Mouse (Mus musculus) heart, embryonic 10.5 days (tissue): ENCODE results near the gene Ccdc92b. TPM values are rescaled to one million over a fixed set of nuclear protein-coding genes. Genes with fewer than 3 reads are reported as not detected.
A peak's percentile ranks its signal among the peaks of the same experiment; 100 is the strongest.

ENCODE experiments used
- DNase-seq: peaks from one replicate; pipeline ENCODE4 v3.0.0-alpha.2; 2017; ENCODE audit warnings: low spot score
- H3K27ac ChIP-seq: fragments of 300-500 bp; sonication (generic); 2 replicates; pipeline ENCODE4 v1.5.1; 2016; ENCODE audit warnings: mild to moderate bottlenecking
- H3K27me3 ChIP-seq: fragments of 300-500 bp; sonication (generic); 2 replicates; pipeline ENCODE4 v1.6.1; 2016; ENCODE audit warnings: mild to moderate bottlenecking; ENCODE audit not compliant: poor library complexity, insufficient read depth, severe bottlenecking
- H3K36me3 ChIP-seq: fragments of 300-500 bp; sonication (generic); 2 replicates; pipeline ENCODE4 v1.6.1; 2016; ENCODE audit warnings: mild to moderate bottlenecking, moderate library complexity
- H3K4me1 ChIP-seq: fragments of 300-500 bp; sonication (generic); 2 replicates; pipeline ENCODE4 v1.6.1; 2016; ENCODE audit warnings: mild to moderate bottlenecking
- H3K4me3 ChIP-seq: fragments of 300-500 bp; sonication (generic); 2 replicates; pipeline ENCODE4 v1.5.1; 2016; ENCODE audit warnings: mild to moderate bottlenecking, moderate library complexity
- H3K9me3 ChIP-seq: fragments of 300-500 bp; sonication (generic); 2 replicates; pipeline ENCODE4 v1.6.1; 2016; ENCODE audit warnings: mild to moderate bottlenecking, moderate library complexity
- WGBS: fragments of 180-500 bp; shearing (Covaris S2); methylation state at CpG from one replicate; pipeline ENCODE4 v1.1.7; 2016; 5-methylcytosine and 5-hydroxymethylcytosine counted together
- polyA plus RNA-seq: library from polyadenylated mRNA; unstranded; fragments of >200 nt; fragmentation: Nextera tagmentation; extraction: Ambion mirVana; gene quantifications from 2 replicates; pipeline ENCODE4 v1.2.1, GENCODE M21; 2016

Gene Ccdc92b
- polyA plus RNA-seq, 1 experiment from 2014 or later = 1.7 TPM

- WGBS = 92% methylated on average over 17 of the region's 17 CpGs
- peak; percentile 68 for DNase-seq
Observed at GRCm38 (mm10) chr11:74665631-74666283, 46.4 kb downstream of the Ccdc92b start.

GRCm38 (mm10) chr11:74666284-74666652 lies 46.9 kb downstream of the Ccdc92b start:
- H3K9me3 ChIP-seq = no peaks in the 10 kb centered on the region
- no peaks in the 10 kb centered on the region for H3K27me3 ChIP-seq
- WGBS = 94% methylated on average over 5 of the region's 5 CpGs
- peaks cover 91% of the 10 kb centered on the region for H3K36me3 ChIP-seq
- no peak overlapping the region for H3K4me3 ChIP-seq
- no peak overlapping the region for H3K27ac ChIP-seq
- no peaks in the 10 kb centered on the region for H3K4me1 ChIP-seq
- peak; percentile 71 for DNase-seq

More at GRCm38 (mm10) chr11:74665631-74666283, 46.4 kb downstream of the Ccdc92b start:
- Histone ChIP-seq H3K4me1 (no peaks in the 10 kb centered on the region), H3K27me3 (no peaks in the 10 kb centered on the region), H3K4me3 (no peak overlapping the region), H3K9me3 (no peaks in the 10 kb centered on the region), H3K27ac (no peak overlapping the region), H3K36me3 (peaks cover 97% of the 10 kb centered on the region)

- no peaks in the 10 kb centered on the region for H3K9me3 ChIP-seq
- H3K4me3 ChIP-seq = no peak overlapping the region
- 91% methylated on average over 14 of the region's 14 CpGs for WGBS
- peaks cover 84% of the 10 kb centered on the region for H3K36me3 ChIP-seq
- H3K27ac ChIP-seq = no peak overlapping the region
- H3K27me3 ChIP-seq = no peaks in the 10 kb centered on the region
- peak; percentile 69 for DNase-seq
- no peaks in the 10 kb centered on the region for H3K4me1 ChIP-seq
Observed at GRCm38 (mm10) chr11:74666776-74667581, 47.6 kb downstream of the Ccdc92b start.

GRCm38 (mm10) chr11:74667582-74668010 lies 48.2 kb downstream of the Ccdc92b start:
- Histone ChIP-seq H3K36me3 (peaks cover 78% of the 10 kb centered on the region), H3K9me3 (no peaks in the 10 kb centered on the region), H3K27me3 (no peaks in the 10 kb centered on the region), H3K4me3 (no peak overlapping the region), H3K4me1 (no peaks in the 10 kb centered on the region), H3K27ac (no peak overlapping the region)
- peak; percentile 64 for DNase-seq
- 94% methylated on average over 13 of the region's 13 CpGs for WGBS

GRCm38 (mm10) chr11:74668466-74668865 lies 49.1 kb downstream of the Ccdc92b start:
- no peak overlapping the region for H3K4me3 ChIP-seq
- WGBS = 91% methylated on average over 5 of the region's 5 CpGs
- no peaks in the 10 kb centered on the region for H3K4me1 ChIP-seq
- H3K27ac ChIP-seq = no peak overlapping the region
- no peaks in the 10 kb centered on the region for H3K9me3 ChIP-seq
- DNase-seq = peak; percentile 56
- H3K27me3 ChIP-seq = no peaks in the 10 kb centered on the region
- H3K36me3 ChIP-seq = peaks cover 77% of the 10 kb centered on the region

GRCm38 (mm10) chr11:74668971-74669370 lies 49.6 kb downstream of the Ccdc92b start:
- DNase-seq = no peak
- H3K4me3 ChIP-seq = no peak overlapping the region
- H3K4me1 ChIP-seq = no peaks in the 10 kb centered on the region
- no peak overlapping the region for H3K27ac ChIP-seq
- H3K27me3 ChIP-seq = no peaks in the 10 kb centered on the region
- WGBS = 93% methylated on average over 2 of the region's 2 CpGs
- no peaks in the 10 kb centered on the region for H3K9me3 ChIP-seq
- peaks cover 77% of the 10 kb centered on the region for H3K36me3 ChIP-seq

GRCm38 (mm10) chr11:74670151-74670550 lies 50.7 kb downstream of the Ccdc92b start:
- Histone ChIP-seq H3K27ac (no peak overlapping the region), H3K27me3 (no peaks in the 10 kb centered on the region), H3K4me3 (no peak overlapping the region), H3K4me1 (no peaks in the 10 kb centered on the region), H3K36me3 (peaks cover 75% of the 10 kb centered on the region), H3K9me3 (no peaks in the 10 kb centered on the region)
- DNase-seq = no peak

- WGBS = 78% methylated on average over 1 of the region's 1 CpGs
- DNase-seq = peak; percentile 46
- no peaks in the 10 kb centered on the region for H3K27me3 ChIP-seq
- no peak overlapping the region for H3K4me3 ChIP-seq
- H3K9me3 ChIP-seq = no peaks in the 10 kb centered on the region
- H3K36me3 ChIP-seq = peaks cover 72% of the 10 kb centered on the region
- no peak overlapping the region for H3K27ac ChIP-seq
- no peaks in the 10 kb centered on the region for H3K4me1 ChIP-seq
Observed at GRCm38 (mm10) chr11:74671013-74671412, 51.6 kb downstream of the Ccdc92b start.

GRCm38 (mm10) chr11:74671839-74672238 lies 52.4 kb downstream of the Ccdc92b start:
- no peaks in the 10 kb centered on the region for H3K27me3 ChIP-seq
- DNase-seq = no peak
- no peak overlapping the region for H3K4me3 ChIP-seq
- 93% methylated on average over 5 of the region's 5 CpGs for WGBS
- no peaks in the 10 kb centered on the region for H3K9me3 ChIP-seq
- no peak overlapping the region for H3K27ac ChIP-seq
- no peaks in the 10 kb centered on the region for H3K4me1 ChIP-seq
- peaks cover 67% of the 10 kb centered on the region for H3K36me3 ChIP-seq

GRCm38 (mm10) chr11:74672901-74673513 lies 53.6 kb downstream of the Ccdc92b start:
- Histone ChIP-seq H3K4me1 (no peaks in the 10 kb centered on the region), H3K9me3 (no peaks in the 10 kb centered on the region), H3K4me3 (no peak overlapping the region), H3K36me3 (peaks cover 67% of the 10 kb centered on the region), H3K27me3 (no peaks in the 10 kb centered on the region), H3K27ac (no peak overlapping the region)
- 83% methylated on average over 6 of the region's 6 CpGs for WGBS
- peak; percentile 63 for DNase-seq

GRCm38 (mm10) chr11:74673561-74673960 lies 54.2 kb downstream of the Ccdc92b start:
- Histone ChIP-seq H3K4me1 (no peaks in the 10 kb centered on the region), H3K4me3 (no peak overlapping the region), H3K27me3 (no peaks in the 10 kb centered on the region), H3K9me3 (no peaks in the 10 kb centered on the region), H3K27ac (no peak overlapping the region), H3K36me3 (peaks cover 68% of the 10 kb centered on the region)
- peak; percentile 77 for DNase-seq
- WGBS = 57% methylated on average over 1 of the region's 1 CpGs

- Histone ChIP-seq H3K4me1 (no peaks in the 10 kb centered on the region), H3K4me3 (no peak overlapping the region), H3K9me3 (no peaks in the 10 kb centered on the region), H3K27me3 (no peaks in the 10 kb centered on the region), H3K36me3 (peaks cover 68% of the 10 kb centered on the region), H3K27ac (no peak overlapping the region)
- 92% methylated on average over 8 of the region's 8 CpGs for WGBS
- DNase-seq = peak; percentile 70
Observed at GRCm38 (mm10) chr11:74674713-74675112, 55.3 kb downstream of the Ccdc92b start.

GRCm38 (mm10) chr11:74675156-74675555 lies 55.8 kb downstream of the Ccdc92b start:
- DNase-seq = peak; percentile 66
- Histone ChIP-seq H3K36me3 (peaks cover 68% of the 10 kb centered on the region), H3K27ac (no peak overlapping the region), H3K4me1 (no peaks in the 10 kb centered on the region), H3K4me3 (no peak overlapping the region), H3K9me3 (no peaks in the 10 kb centered on the region), H3K27me3 (no peaks in the 10 kb centered on the region)
- WGBS = 86% methylated on average over 4 of the region's 4 CpGs
